ENCODE assay signal across 8 mouse cellular contexts in genomic region chr4:40850582-40850981, GRCm38 (mm10). TPM values are rescaled to one million over a fixed set of nuclear protein-coding genes. Genes with fewer than 3 reads are reported as not detected.
DNase-seq lines count a peak whose midpoint lies in the region; ATAC-seq and TF ChIP-seq lines count a peak whose summit lies in the region.

No protein-coding gene starts in this region.

- H3K27ac ChIP-seq in forebrain, embryonic 12.5 days = no peak overlapping the region
- no peak overlapping the region for H3K27ac ChIP-seq in forebrain, postnatal 0 days (ENCODE audit: low read depth, low read length)
- peak overlapping the region; percentile 97 for H3K27ac ChIP-seq in heart, embryonic 16.5 days (ENCODE audit: low read length)
- H3K27ac ChIP-seq in lung, postnatal 0 days (ENCODE audit: low read length) = peak overlapping the region; percentile 98

- no peak overlapping the region for H3K9ac ChIP-seq in forebrain, embryonic 12.5 days
- H3K9ac ChIP-seq in forebrain, postnatal 0 days = no peak overlapping the region
- peak overlapping the region; percentile 90 for H3K9ac ChIP-seq in heart, embryonic 16.5 days (ENCODE audit: low read length)
- H3K9ac ChIP-seq in lung, postnatal 0 days (replicated peaks; ENCODE audit: low read depth) = peak overlapping the region; percentile 94

- TF ChIP-seq EP300 in lung, postnatal 0 days (IDR thresholded peaks at IDR 0.05) = peak; percentile 44; the same call in 1 of the 2 replicates

- ATAC-seq in forebrain, embryonic 12.5 days (ENCODE audit: low FRiP score) = no peak
- no peak for ATAC-seq in forebrain, postnatal 0 days
- ATAC-seq in heart, embryonic 16.5 days (replicated peaks; ENCODE audit: extremely low read depth, insufficient read depth, low FRiP score) = no peak
- no peak for ATAC-seq in lung, postnatal 0 days

- no peak for DNase-seq in forebrain, postnatal 0 days
- peak; percentile 71 for DNase-seq in adrenal gland, postnatal 10 days
- DNase-seq in lung, postnatal 0 days (ENCODE audit: low spot score) = peak; percentile 69
- DNase-seq in thymus, postnatal 25 days = no peak
- no peak for DNase-seq in left cerebral cortex, postnatal 14 days (ENCODE audit: low spot score in 2 of 2)
- no peak for DNase-seq in left cerebral cortex, postnatal 36 days (ENCODE audit: low spot score in 2 of 2)

- H3K4me1 ChIP-seq in forebrain, embryonic 12.5 days = peaks cover 37% of the 10 kb centered on the region
- H3K4me1 ChIP-seq in forebrain, postnatal 0 days (ENCODE audit: insufficient read depth) = peaks cover 4% of the 10 kb centered on the region; the same call in 1 of the 2 replicates
- peaks cover 61% of the 10 kb centered on the region for H3K4me1 ChIP-seq in heart, embryonic 16.5 days (ENCODE audit: control insufficient read depth, insufficient read depth, low read length)
- H3K4me1 ChIP-seq in lung, postnatal 0 days (ENCODE audit: insufficient read depth, low read depth, low read length) = peaks cover 50% of the 10 kb centered on the region

- intact Hi-C loops in left cerebral cortex, postnatal 14 days (cut with DNase I) = no loop called here
- intact Hi-C loops in left cerebral cortex, postnatal 36 days (cut with DNase I) = no loop called here

- no peak for TF ChIP-seq CTCF in forebrain, postnatal 0 days (IDR thresholded peaks at IDR 0.05; ENCODE audit: low read depth)
- TF ChIP-seq CTCF in lung, postnatal 0 days (IDR thresholded peaks at IDR 0.05) = no peak

- WGBS in forebrain, embryonic 12.5 days = 87% methylated on average over 5 of the region's 5 CpGs
- 85% methylated on average over 5 of the region's 5 CpGs for WGBS in forebrain, postnatal 0 days
- 11% methylated on average over 5 of the region's 5 CpGs for WGBS in heart, embryonic 16.5 days
- 15% methylated on average over 5 of the region's 5 CpGs for WGBS in lung, postnatal 0 days

- no peaks in the 10 kb centered on the region for H3K36me3 ChIP-seq in forebrain, embryonic 12.5 days (replicated peaks)
- H3K36me3 ChIP-seq in forebrain, postnatal 0 days (ENCODE audit: insufficient read depth) = no peaks in the 10 kb centered on the region
- no peaks in the 10 kb centered on the region for H3K36me3 ChIP-seq in heart, embryonic 16.5 days (ENCODE audit: control insufficient read depth, insufficient read depth)
- H3K36me3 ChIP-seq in lung, postnatal 0 days (ENCODE audit: insufficient read depth, low read length) = peaks cover 4% of the 10 kb centered on the region; the same call in 1 of the 2 replicates

- H3K27me3 ChIP-seq in forebrain, embryonic 12.5 days = no peaks in the 10 kb centered on the region
- H3K27me3 ChIP-seq in forebrain, postnatal 0 days (ENCODE audit: insufficient read depth, low read length) = no peaks in the 10 kb centered on the region
- H3K27me3 ChIP-seq in heart, embryonic 16.5 days (ENCODE audit: control insufficient read depth, insufficient read depth, low read length) = no peaks in the 10 kb centered on the region
- H3K27me3 ChIP-seq in lung, postnatal 0 days (replicated peaks; ENCODE audit: insufficient read depth, low read length) = no peaks in the 10 kb centered on the region

- H3K4me2 ChIP-seq in forebrain, embryonic 12.5 days = 0 out of 2 replicates have a peak overlapping the region, but pooled peaks have one; percentile 84
- H3K4me2 ChIP-seq in forebrain, postnatal 0 days (ENCODE audit: low read depth) = no peak overlapping the region
- H3K4me2 ChIP-seq in heart, embryonic 16.5 days (ENCODE audit: low read depth, low read length) = peak overlapping the region; percentile 89
- H3K4me2 ChIP-seq in lung, postnatal 0 days (replicated peaks; ENCODE audit: low read depth, low read length) = peak overlapping the region; percentile 63

- no peaks in the 10 kb centered on the region for H3K9me3 ChIP-seq in forebrain, embryonic 12.5 days
- no peaks in the 10 kb centered on the region for H3K9me3 ChIP-seq in forebrain, postnatal 0 days (ENCODE audit: low read length)
- no peaks in the 10 kb centered on the region for H3K9me3 ChIP-seq in heart, embryonic 16.5 days (replicated peaks; ENCODE audit: control insufficient read depth, low read length)
- H3K9me3 ChIP-seq in lung, postnatal 0 days (ENCODE audit: low read length) = no peaks in the 10 kb centered on the region

- no peak overlapping the region for H3K4me3 ChIP-seq in forebrain, embryonic 12.5 days (replicated peaks)
- no peak overlapping the region for H3K4me3 ChIP-seq in forebrain, postnatal 0 days (ENCODE audit: low read depth, low read length)
- H3K4me3 ChIP-seq in heart, embryonic 16.5 days (ENCODE audit: low read length) = peak overlapping the region; percentile 75
- H3K4me3 ChIP-seq in lung, postnatal 0 days (ENCODE audit: low read depth, low read length) = peak overlapping the region; percentile 87

RNA-seq across cellular contexts. Expression of gene B4galt1, which starts 3.2 kb away (rescaled TPM):
- polyA plus RNA-seq in forebrain, embryonic 12.5 days (2016; fragmentation: Nextera tagmentation; extraction: Ambion mirVana) = 12.8 and 14.0 TPM in 2 replicates
- 6.8 and 10.0 TPM in 2 replicates for total RNA-seq in forebrain, postnatal 0 days (2014; rRNA removed)
- 4.6 and 4.9 TPM in 2 replicates for polyA plus RNA-seq in forebrain, postnatal 0 days (2015; fragmentation: Nextera tagmentation; extraction: Ambion mirVana)
- 10 to 100 TPM; 73.7 to 83.0 TPM for total RNA-seq in adrenal gland, postnatal 10 days (2021)
- 54.5 and 61.5 TPM in 2 replicates for polyA plus RNA-seq in heart, embryonic 16.5 days (2015; fragmentation: Nextera tagmentation; extraction: Ambion mirVana)
- 82.9 and 89.4 TPM in 2 replicates for polyA plus RNA-seq in lung, postnatal 0 days (2015; fragmentation: Nextera tagmentation; extraction: Ambion mirVana)
- total RNA-seq in left cerebral cortex, postnatal 14 days (2021) = 1 to 10 TPM; 6.5 to 9.0 TPM
- 1 to 10 TPM; 4.1 to 5.1 TPM for total RNA-seq in left cerebral cortex, postnatal 36 days (2021)

Comparison
In these comparisons a context has a peak if more than half of its experiments do, and no peak if none do; other contexts are left out.
1. H3K27ac ChIP-seq: peak in heart, embryonic 16.5 days (single experiment) and lung, postnatal 0 days (single experiment); none in forebrain, embryonic 12.5 days (single experiment) and forebrain, postnatal 0 days (single experiment).
2. H3K4me3 ChIP-seq: peak in heart, embryonic 16.5 days (single experiment) and lung, postnatal 0 days (single experiment); none in forebrain, embryonic 12.5 days (single experiment) and forebrain, postnatal 0 days (single experiment).
3. H3K9ac ChIP-seq: peak in heart, embryonic 16.5 days (single experiment) and lung, postnatal 0 days (single experiment); none in forebrain, embryonic 12.5 days (single experiment) and forebrain, postnatal 0 days (single experiment).
4. DNase-seq: peak in adrenal gland, postnatal 10 days (single experiment) and lung, postnatal 0 days (single experiment); none in forebrain, postnatal 0 days (single experiment), thymus, postnatal 25 days (single experiment), left cerebral cortex, postnatal 14 days (0 of 2) and left cerebral cortex, postnatal 36 days (0 of 2).